Mouse (Mus musculus) heart, adult 2 months (tissue): ENCODE measurements around the gene Rtl10. TPM values are rescaled to one million over a fixed set of nuclear protein-coding genes. Genes with fewer than 3 reads are reported as not detected.
A peak's percentile ranks its signal among the peaks of the same experiment; 100 is the strongest.

Source experiments
- DNase-seq, 2 experiments: peaks; one replicate each; pipeline ENCODE4 v3.0.0; 2021
- H3K27ac ChIP-seq: fragments of 200-600 bp; 2 replicates; pipeline ENCODE4 v1.8.1; 2022
- H3K27me3 ChIP-seq: fragments of 200-500 bp; 2 replicates; pipeline ENCODE4 v1.6.1; 2012; ENCODE audit warnings: mild to moderate bottlenecking, low read length, inconsistent platforms, mixed read lengths; ENCODE audit not compliant: control insufficient read depth, insufficient read depth
- H3K36me3 ChIP-seq: fragments of 200-500 bp; 2 replicates; pipeline ENCODE4 v1.6.1; 2012; ENCODE audit warnings: low read length, inconsistent platforms; ENCODE audit not compliant: control insufficient read depth, insufficient read depth
- H3K4me1 ChIP-seq: fragments of 200-500 bp; 2 replicates; pipeline ENCODE4 v1.6.1; 2011; ENCODE audit warnings: low read length; ENCODE audit not compliant: control insufficient read depth, insufficient read depth
- H3K4me3 ChIP-seq: fragments of 200-600 bp; 2 replicates; pipeline ENCODE4 v1.8.1; 2022
- H3K79me2 ChIP-seq: fragments of 200-500 bp; replicated peaks from 2 replicates; pipeline ENCODE4 v1.6.1; 2012; ENCODE audit warnings: mild to moderate bottlenecking, inconsistent platforms, low read length, moderate library complexity, mixed read lengths; ENCODE audit not compliant: control insufficient read depth, insufficient read depth
- H3K9ac ChIP-seq: fragments of 200-500 bp; 2 replicates; pipeline ENCODE4 v1.6.1; 2012; ENCODE audit warnings: low read depth, mild to moderate bottlenecking, control low read depth, inconsistent platforms, low read length, mixed read lengths
- CTCF ChIP-seq: fragments of 200-600 bp; IDR thresholded peaks from 2 replicates; pipeline ENCODE4 v1.8.1; 2022; ENCODE audit warnings: antibody characterized with exemption, mild to moderate bottlenecking, moderate library complexity
- EP300 ChIP-seq: fragments of 200-500 bp; IDR thresholded peaks from 2 replicates; pipeline ENCODE4 v1.6.1; 2011; ENCODE audit warnings: low read depth, low read length, control low read depth; ENCODE audit not compliant: insufficient read depth
- POLR2A ChIP-seq: fragments of 200-500 bp; IDR thresholded peaks from 2 replicates; pipeline ENCODE4 v1.6.1; 2011; ENCODE audit warnings: mild to moderate bottlenecking, low read depth, low read length, control low read depth; ENCODE audit not compliant: insufficient read depth
- WGBS: fragments of 180-500 bp; shearing (Covaris S2); methylation state at CpG from one replicate; pipeline ENCODE4 v1.1.7; 2018; 5-methylcytosine and 5-hydroxymethylcytosine counted together
- intact Hi-C: fragments of 180-260 bp; cut with DNase I; formaldehyde crosslinking; loops from one replicate; pipeline ENCODE4 v1.15.1; 2025
- polyA plus RNA-seq: library from polyadenylated mRNA; depleted of rRNA; stranded (reverse); fragments of >200 nt; gene quantifications from 2 replicates; pipeline ENCODE4 v1.2.3, GENCODE M21; 2012
- total RNA-seq, 2 experiments: library from RNA; stranded (reverse); gene quantifications; 2 replicates each; pipeline ENCODE4 v1.2.3; 2021

The Rtl10 gene
- total and polyA plus RNA-seq, 3 experiments: 3.4 to 3.9 (median 3.4) TPM

GRCm38 (mm10) chr16:18464271-18464670 lies 34.4 kb upstream of the Rtl10 start:
- Histone ChIP-seq H3K4me3 (no peak overlapping the region), H3K4me1 (peaks cover 22% of the 10 kb centered on the region), H3K27ac (peak overlapping the region; percentile 26), H3K9ac (no peak overlapping the region), H3K36me3 (no peaks in the 10 kb centered on the region), H3K79me2 (no peaks in the 10 kb centered on the region), H3K27me3 (no peaks in the 10 kb centered on the region)
- DNase-seq: peak; percentile 58 to 70
- intact Hi-C loops: loop anchor here (2.0 kb wide), 1 partner anchor 35 kb away; the partner anchor contains the start of genes Gnb1l and Rtl10
- TF ChIP-seq EP300: 0 out of 2 replicates have a peak, but pooled peaks have one; percentile 44
- no peak for TF ChIP-seq POLR2A
- 37% methylated on average over 3 of the region's 3 CpGs for WGBS

GRCm38 (mm10) chr16:18470829-18471228 lies 27.9 kb upstream of the Rtl10 start:
- TF ChIP-seq CTCF (peak; percentile 27), POLR2A (no peak), EP300 (no peak)
- WGBS: 34% methylated on average over 1 of the region's 1 CpGs
- Histone ChIP-seq H3K9ac (no peak overlapping the region), H3K4me3 (no peak overlapping the region), H3K36me3 (no peaks in the 10 kb centered on the region), H3K4me1 (no peaks in the 10 kb centered on the region), H3K79me2 (no peaks in the 10 kb centered on the region), H3K27ac (no peak overlapping the region), H3K27me3 (no peaks in the 10 kb centered on the region)
- no peak for DNase-seq
- intact Hi-C loops: no loop called here

- TF ChIP-seq CTCF (no peak), POLR2A (no peak), EP300 (no peak)
- no peak overlapping the region for H3K27ac ChIP-seq
- H3K36me3 ChIP-seq: no peaks in the 10 kb centered on the region
- no peak for DNase-seq
- no peaks in the 10 kb centered on the region for H3K79me2 ChIP-seq
- H3K9ac ChIP-seq: no peak overlapping the region
- H3K27me3 ChIP-seq: no peaks in the 10 kb centered on the region
- WGBS: 74% methylated on average over 11 of the region's 11 CpGs
- no peak overlapping the region for H3K4me3 ChIP-seq
- intact Hi-C loops: no loop called here
- H3K4me1 ChIP-seq: no peaks in the 10 kb centered on the region
These were observed 27.2 kb upstream of the Rtl10 start for GRCm38 (mm10) chr16:18471381-18471955.

- no peak overlapping the region for H3K27ac ChIP-seq
- intact Hi-C loops: no loop called here
- TF ChIP-seq CTCF (no peak), POLR2A (no peak), EP300 (no peak)
These were observed 26.7 kb upstream of the Rtl10 start for GRCm38 (mm10) chr16:18471976-18472375.

GRCm38 (mm10) chr16:18472416-18472815 lies 26.3 kb upstream of the Rtl10 start:
- 98% methylated on average over 4 of the region's 4 CpGs for WGBS
- Histone ChIP-seq H3K9ac (no peak overlapping the region), H3K4me1 (no peaks in the 10 kb centered on the region), H3K27ac (no peak overlapping the region), H3K36me3 (no peaks in the 10 kb centered on the region), H3K79me2 (no peaks in the 10 kb centered on the region), H3K27me3 (no peaks in the 10 kb centered on the region), H3K4me3 (no peak overlapping the region)
- no peak for DNase-seq
- TF ChIP-seq EP300 (no peak), POLR2A (no peak), CTCF (no peak)
- intact Hi-C loops: no loop called here

More at GRCm38 (mm10) chr16:18471976-18472375, 26.7 kb upstream of the Rtl10 start:
- H3K4me1 ChIP-seq: no peaks in the 10 kb centered on the region
- H3K79me2 ChIP-seq: no peaks in the 10 kb centered on the region
- no peak overlapping the region for H3K4me3 ChIP-seq
- no peak overlapping the region for H3K9ac ChIP-seq
- H3K36me3 ChIP-seq: no peaks in the 10 kb centered on the region
- 83% methylated on average over 6 of the region's 6 CpGs for WGBS
- H3K27me3 ChIP-seq: no peaks in the 10 kb centered on the region
- DNase-seq: no peak

- H3K36me3 ChIP-seq: no peaks in the 10 kb centered on the region
- 95% methylated on average over 8 of the region's 8 CpGs for WGBS
These were observed 25.7 kb upstream of the Rtl10 start for GRCm38 (mm10) chr16:18472976-18473375.

More at GRCm38 (mm10) chr16:18472976-18473375, 25.7 kb upstream of the Rtl10 start:
- DNase-seq: no peak
- H3K27ac ChIP-seq: no peak overlapping the region
- no peaks in the 10 kb centered on the region for H3K27me3 ChIP-seq
- H3K9ac ChIP-seq: no peak overlapping the region
- intact Hi-C loops: no loop called here
- TF ChIP-seq EP300 (no peak), POLR2A (no peak), CTCF (no peak)
- H3K4me1 ChIP-seq: no peaks in the 10 kb centered on the region
- H3K79me2 ChIP-seq: no peaks in the 10 kb centered on the region
- no peak overlapping the region for H3K4me3 ChIP-seq
